Mouse (Mus musculus) liver, embryonic 12.5 days (tissue): ENCODE measurements around the gene Hsd17b14. TPM values are rescaled to one million over a fixed set of nuclear protein-coding genes. Genes with fewer than 3 reads are reported as not detected.
A peak's percentile ranks its signal among the peaks of the same experiment; 100 is the strongest.
"Not testable (repeated sequence)": the region's sequence is repeated elsewhere in the genome, so short reads cannot be mapped to it uniquely, and the experiment has no call there.

ENCODE experiments used
- ATAC-seq: fragments of 200-750 bp; cut with Nextera tagmentation; 2 replicates; pipeline ENCODE4 v1.8.0; 2017; ENCODE audit warnings: moderate number of reproducible peaks, mild to moderate bottlenecking, moderate library complexity
- H3K27ac ChIP-seq: fragments of 300-500 bp; sonication (generic); 2 replicates; pipeline ENCODE4 v1.5.1; 2016; ENCODE audit warnings: mild to moderate bottlenecking
- H3K27me3 ChIP-seq: fragments of 300-500 bp; sonication (generic); replicated peaks from 2 replicates; pipeline ENCODE4 v1.6.1; 2016; ENCODE audit warnings: mild to moderate bottlenecking, moderate library complexity
- H3K36me3 ChIP-seq: fragments of 300-500 bp; sonication (generic); 2 replicates; pipeline ENCODE4 v1.6.1; 2016; ENCODE audit warnings: mild to moderate bottlenecking, moderate library complexity
- H3K4me1 ChIP-seq: fragments of 300-500 bp; sonication (generic); 2 replicates; pipeline ENCODE4 v1.6.1; 2016
- H3K4me2 ChIP-seq: fragments of 300-500 bp; sonication (generic); 2 replicates; pipeline ENCODE4 v1.6.1; 2016; ENCODE audit warnings: mild to moderate bottlenecking, moderate library complexity
- H3K4me3 ChIP-seq: fragments of 300-500 bp; sonication (generic); 2 replicates; pipeline ENCODE4 v1.5.1; 2016; ENCODE audit warnings: mild to moderate bottlenecking, moderate library complexity
- H3K9ac ChIP-seq: fragments of 300-500 bp; sonication (generic); 2 replicates; pipeline ENCODE4 v1.6.1; 2016; ENCODE audit warnings: mild to moderate bottlenecking, moderate library complexity
- H3K9me3 ChIP-seq: fragments of 300-500 bp; sonication (generic); replicated peaks from 2 replicates; pipeline ENCODE4 v1.6.1; 2016; ENCODE audit warnings: mild to moderate bottlenecking, moderate library complexity
- WGBS: fragments of 180-500 bp; shearing (Covaris S2); methylation state at CpG from one replicate; pipeline ENCODE4 v1.1.7; 2016; ENCODE audit not compliant: insufficient replicate concordance; 5-methylcytosine and 5-hydroxymethylcytosine counted together
- polyA plus RNA-seq: library from polyadenylated mRNA; unstranded; fragments of >200 nt; fragmentation: Nextera tagmentation; extraction: Ambion mirVana; gene quantifications from 2 replicates; pipeline ENCODE4 v1.2.1, GENCODE M21; 2016

Hsd17b14 gene
- polyA plus RNA-seq, 1 experiment from 2014 or later: 1.8 TPM

- Histone ChIP-seq H3K4me1 (peaks cover 73% of the 10 kb centered on the region), H3K9ac (peak overlapping the region; percentile 99), H3K27ac (peak overlapping the region; percentile 100), H3K4me3 (peak overlapping the region; percentile 95), H3K4me2 (peak overlapping the region; percentile 73), H3K27me3 (no peaks in the 10 kb centered on the region), H3K36me3 (peaks cover 45% of the 10 kb centered on the region), H3K9me3 (no peaks in the 10 kb centered on the region)
- no peak; the same call in 1 of the 2 replicates for ATAC-seq
- 2% methylated on average over 28 of the region's 28 CpGs for WGBS
These were observed 32.9 kb upstream of the Hsd17b14 start for GRCm38 (mm10) chr7:45521728-45522184.

DNA sequence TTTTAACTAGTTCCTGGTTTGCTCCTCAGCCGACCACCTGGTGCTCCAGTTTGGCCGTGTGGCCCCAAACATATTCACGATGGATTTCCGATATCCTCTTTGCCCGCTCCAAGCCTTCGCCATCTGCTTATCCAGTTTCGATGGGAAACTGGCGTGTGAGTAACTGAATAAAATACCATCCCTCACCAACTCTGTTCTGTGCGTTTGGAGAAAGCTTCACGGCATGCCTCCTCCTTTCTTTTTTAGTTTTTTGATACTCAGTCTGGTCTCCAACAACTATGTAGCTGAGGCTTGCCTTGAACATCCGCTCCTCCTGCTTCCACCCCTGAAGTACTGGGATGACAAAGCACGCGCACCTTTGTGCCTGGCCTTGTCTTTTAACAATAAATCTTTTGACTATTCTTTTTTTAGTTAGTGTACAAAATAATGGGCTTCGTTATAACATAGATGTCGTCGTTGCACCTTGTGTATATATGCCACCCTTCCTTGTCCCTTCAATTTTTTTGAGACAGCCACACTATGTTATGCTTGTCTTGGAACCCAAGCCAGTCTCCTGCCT is 32.4 kb upstream of the Hsd17b14 start:
- H3K27ac ChIP-seq: peak overlapping the region; percentile 100
- 48% methylated on average over 16 of the region's 16 CpGs for WGBS
- peak overlapping the region; percentile 95 for H3K4me3 ChIP-seq
- peak overlapping the region; percentile 73 for H3K4me2 ChIP-seq
- H3K9me3 ChIP-seq: no peaks in the 10 kb centered on the region
- H3K27me3 ChIP-seq: no peaks in the 10 kb centered on the region
- peak overlapping the region; percentile 99 for H3K9ac ChIP-seq
- H3K4me1 ChIP-seq: peaks cover 74% of the 10 kb centered on the region
- H3K36me3 ChIP-seq: peaks cover 45% of the 10 kb centered on the region
- ATAC-seq: no peak

DNA sequence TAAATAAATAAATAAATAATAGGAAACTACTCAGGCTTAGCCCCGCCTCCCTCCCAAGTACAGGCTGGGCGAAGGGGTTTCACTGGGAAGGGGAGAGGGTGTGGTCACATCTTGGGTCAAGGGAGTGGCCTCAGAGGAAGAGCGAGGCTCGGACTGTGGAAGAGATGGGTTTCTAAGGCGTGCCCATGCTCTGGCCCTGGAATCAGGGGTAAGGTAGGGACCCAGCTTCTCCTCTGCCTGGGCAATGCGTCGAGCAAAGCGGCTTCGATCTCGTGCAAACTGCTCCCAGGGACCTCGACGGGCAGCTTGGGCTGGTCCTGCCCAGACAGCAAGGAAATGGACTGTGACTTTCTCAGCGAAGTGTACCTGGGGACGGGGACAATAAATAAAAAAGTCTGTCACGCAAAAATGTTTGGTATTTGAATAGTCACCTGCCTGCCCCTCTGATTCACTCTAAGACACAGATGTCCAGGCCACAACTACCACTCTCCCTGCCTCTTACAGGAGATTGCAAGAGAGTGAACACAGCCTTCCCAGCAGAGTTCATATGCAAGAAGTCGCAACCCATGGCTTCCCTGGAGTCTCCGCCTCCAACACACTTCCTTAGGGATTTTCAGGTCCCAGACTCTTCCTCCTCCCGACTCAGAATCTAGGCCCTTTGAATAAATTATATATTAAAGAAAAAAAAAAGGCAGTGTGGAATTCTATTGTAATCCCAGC is 31.6 kb upstream of the Hsd17b14 start:
- Histone ChIP-seq H3K4me3 (peak overlapping the region; percentile 95), H3K9me3 (no peaks in the 10 kb centered on the region), H3K9ac (peak overlapping the region; percentile 99), H3K27ac (peak overlapping the region; percentile 100), H3K36me3 (peaks cover 45% of the 10 kb centered on the region), H3K4me1 (peaks cover 72% of the 10 kb centered on the region), H3K27me3 (no peaks in the 10 kb centered on the region), H3K4me2 (peak overlapping the region; percentile 73)
- 47% methylated on average over 18 of the region's 18 CpGs for WGBS
- peak; percentile 14; the same call in 1 of the 2 replicates for ATAC-seq

DNA sequence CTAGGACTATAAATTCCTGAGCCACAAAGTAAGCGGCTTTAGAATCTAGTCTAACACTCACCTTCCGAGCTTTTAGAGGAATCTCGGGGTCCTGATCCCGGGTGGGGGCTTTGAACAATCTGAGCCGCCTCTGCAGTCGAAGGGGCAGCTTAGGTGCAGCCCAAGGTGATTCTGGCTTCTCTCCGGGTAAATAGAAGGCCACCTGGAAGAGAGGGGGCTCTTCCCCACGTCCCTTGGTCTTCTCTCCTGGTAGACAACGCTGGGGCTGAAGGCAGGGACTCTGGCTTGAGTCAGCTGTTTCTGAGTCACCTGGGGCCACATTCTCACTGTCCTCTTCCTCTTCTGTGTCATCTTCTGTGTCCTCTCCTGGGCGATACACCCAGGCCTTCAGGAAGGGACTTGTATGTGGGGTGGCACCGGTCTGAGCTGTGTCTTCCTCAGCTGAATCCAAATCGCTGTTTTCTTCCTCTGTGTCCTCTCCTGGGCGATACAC is 31.0 kb upstream of the Hsd17b14 start:
- Histone ChIP-seq H3K36me3 (peaks cover 45% of the 10 kb centered on the region), H3K9me3 (no peaks in the 10 kb centered on the region), H3K9ac (peak overlapping the region; percentile 99), H3K4me2 (peak overlapping the region; percentile 73), H3K4me3 (peak overlapping the region; percentile 95), H3K27ac (peak overlapping the region; percentile 100), H3K4me1 (peaks cover 71% of the 10 kb centered on the region), H3K27me3 (no peaks in the 10 kb centered on the region)
- WGBS: 42% methylated on average over 13 of the region's 13 CpGs
- no peak for ATAC-seq

DNA sequence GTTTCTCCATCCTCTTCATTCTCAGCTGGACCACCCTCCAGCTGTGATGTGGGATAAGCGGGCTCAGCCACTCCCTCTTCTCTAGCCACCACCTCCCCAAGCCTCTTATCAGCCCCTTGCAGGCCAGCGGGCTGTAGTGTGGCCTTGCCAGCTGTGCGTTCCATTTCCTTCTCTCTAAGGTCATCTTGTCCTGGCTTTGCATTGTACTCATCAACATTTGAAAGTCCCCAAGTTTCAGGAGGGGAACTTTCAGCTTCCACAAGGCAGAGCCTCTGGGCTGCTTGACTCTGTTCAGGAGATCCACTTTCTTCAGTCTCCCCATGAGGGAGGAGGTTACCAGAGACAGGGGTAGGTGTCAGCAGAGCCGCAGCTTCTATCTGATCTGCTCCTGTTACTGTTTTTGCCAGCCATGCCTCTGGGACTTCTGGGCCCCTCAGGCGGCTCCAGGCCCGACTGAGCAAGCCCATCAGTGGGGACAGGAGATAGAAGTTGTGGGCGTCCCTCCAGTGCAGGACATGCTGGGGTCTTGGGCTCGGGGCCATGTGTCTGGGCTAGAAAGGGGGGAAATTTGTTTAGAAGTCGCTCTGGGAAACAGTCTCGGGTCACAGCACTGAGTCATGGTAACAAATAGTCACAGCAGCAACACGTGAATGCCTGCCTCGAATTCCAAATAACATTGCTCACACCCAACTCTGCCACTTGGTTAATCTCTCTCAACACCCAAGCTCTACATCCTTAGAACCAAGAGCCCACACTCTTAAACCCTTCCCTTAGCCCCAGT is 29.7 kb upstream of the Hsd17b14 start:
- Histone ChIP-seq H3K27ac (peak overlapping the region; percentile 100), H3K4me3 (peak overlapping the region; percentile 95), H3K36me3 (peaks cover 45% of the 10 kb centered on the region), H3K9ac (peak overlapping the region; percentile 99), H3K9me3 (no peaks in the 10 kb centered on the region), H3K4me1 (peaks cover 71% of the 10 kb centered on the region), H3K27me3 (peaks cover 5% of the 10 kb centered on the region; the same call in 1 of the 2 replicates), H3K4me2 (peak overlapping the region; percentile 73)
- 3% methylated on average over 12 of the region's 12 CpGs for WGBS
- peak; percentile 88 for ATAC-seq

- peaks cover 69% of the 10 kb centered on the region for H3K4me1 ChIP-seq
- H3K36me3 ChIP-seq: peaks cover 41% of the 10 kb centered on the region
- ATAC-seq: peak; percentile 69
- H3K9ac ChIP-seq: peak within 1 kb of the TSS; percentile 99
- H3K4me2 ChIP-seq: peak within 1 kb of the TSS; percentile 73
- peak within 1 kb of the TSS; percentile 100 for H3K27ac ChIP-seq
- peaks cover 14% of the 10 kb centered on the region; the same call in 1 of the 2 replicates for H3K27me3 ChIP-seq
- WGBS: under 1% methylated on average over 54 of the region's 54 CpGs
- no peaks in the 10 kb centered on the region for H3K9me3 ChIP-seq
- H3K4me3 ChIP-seq: peak within 1 kb of the TSS; percentile 95
These were observed 28.8 kb upstream of the Hsd17b14 start, which contains the start of the genes Ppp1r15a and Plekha4 for GRCm38 (mm10) chr7:45525809-45526473. TSS of gene Ppp1r15a (minus strand) at chr7:45526268. TSS of gene Plekha4 (plus strand) at chr7:45526330.

- peaks cover 21% of the 10 kb centered on the region; the same call in 1 of the 2 replicates for H3K27me3 ChIP-seq
- peak overlapping the region; percentile 73 for H3K4me2 ChIP-seq
- peaks cover 63% of the 10 kb centered on the region for H3K4me1 ChIP-seq
- H3K27ac ChIP-seq: peak overlapping the region; percentile 100
- peak overlapping the region; percentile 99 for H3K9ac ChIP-seq
- no peak for ATAC-seq
- peaks cover 36% of the 10 kb centered on the region for H3K36me3 ChIP-seq
- WGBS: 12% methylated on average over 7 of the region's 7 CpGs
- H3K4me3 ChIP-seq: peak overlapping the region; percentile 95
- no peaks in the 10 kb centered on the region for H3K9me3 ChIP-seq
These were observed 28.1 kb upstream of the Hsd17b14 start for GRCm38 (mm10) chr7:45526474-45527120.

GRCm38 (mm10) chr7:45527169-45527568 is 27.5 kb upstream of the Hsd17b14 start:
- Histone ChIP-seq H3K4me1 (peaks cover 57% of the 10 kb centered on the region), H3K4me2 (peak overlapping the region; percentile 73), H3K27me3 (peaks cover 24% of the 10 kb centered on the region; the same call in 1 of the 2 replicates), H3K27ac (peak overlapping the region; percentile 100), H3K36me3 (peaks cover 30% of the 10 kb centered on the region), H3K9ac (peak overlapping the region; percentile 99; the same call in 1 of the 2 replicates), H3K4me3 (peak overlapping the region; percentile 95)
- ATAC-seq, H3K9me3 ChIP-seq: not testable (repeated sequence)
- WGBS: 70% methylated on average over 6 of the region's 6 CpGs

- Histone ChIP-seq H3K4me3 (no peak overlapping the region), H3K4me2 (peak overlapping the region; percentile 34)
- WGBS: 13% methylated on average over 6 of the region's 6 CpGs
These were observed 25.2 kb upstream of the Hsd17b14 start for GRCm38 (mm10) chr7:45529461-45529860.

GRCm38 (mm10) chr7:45530643-45531042 is 24.1 kb upstream of the Hsd17b14 start:
- ATAC-seq: no peak
- H3K27me3 ChIP-seq: peaks cover 25% of the 10 kb centered on the region; the same call in 1 of the 2 replicates
- H3K9me3 ChIP-seq: no peaks in the 10 kb centered on the region
- H3K4me1 ChIP-seq: peaks cover 32% of the 10 kb centered on the region
- H3K36me3 ChIP-seq: no peaks in the 10 kb centered on the region
- WGBS: 59% methylated on average over 2 of the region's 2 CpGs
- H3K27ac ChIP-seq: no peak overlapping the region
- H3K4me3 ChIP-seq: no peak overlapping the region
- no peak overlapping the region for H3K4me2 ChIP-seq
- H3K9ac ChIP-seq: no peak overlapping the region

More at GRCm38 (mm10) chr7:45529461-45529860, 25.2 kb upstream of the Hsd17b14 start:
- Histone ChIP-seq H3K9me3 (no peaks in the 10 kb centered on the region), H3K27ac (no peak overlapping the region), H3K36me3 (peaks cover 7% of the 10 kb centered on the region), H3K4me1 (peaks cover 39% of the 10 kb centered on the region), H3K9ac (no peak overlapping the region), H3K27me3 (peaks cover 25% of the 10 kb centered on the region; the same call in 1 of the 2 replicates)
- ATAC-seq: no peak
